Mouse (Mus musculus): ENCODE measurements around the gene Angptl7.

DNA sequence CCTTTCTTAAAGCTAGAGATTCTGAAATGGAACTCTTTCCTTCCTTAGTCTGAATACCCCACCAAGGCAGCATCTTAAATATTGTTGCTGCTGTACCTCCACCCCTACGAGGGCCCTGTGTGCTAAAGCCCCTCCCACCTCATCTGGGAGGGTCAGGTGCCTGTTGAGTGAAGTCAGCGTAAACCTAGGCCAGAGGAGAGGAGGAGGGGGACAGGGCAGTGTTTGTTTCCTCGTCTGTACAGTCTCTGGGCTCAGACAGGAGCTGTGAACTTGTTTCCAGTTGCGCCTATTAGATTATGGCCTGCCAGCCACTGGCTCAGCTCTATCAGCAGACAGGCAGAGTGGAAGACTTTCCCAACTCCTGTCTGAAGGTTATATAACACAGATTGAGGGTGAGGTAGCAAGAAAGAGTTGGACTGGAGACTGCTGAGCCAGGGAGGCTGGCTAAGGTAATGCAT, at the start of gene Angptl7:
- TF ChIP-seq CTCF (conservative IDR thresholded peaks at IDR 0.05; ENCODE audit: low read length), result no peak
- no peak for TF ChIP-seq POU5F1 (IDR thresholded peaks at IDR 0.05; ENCODE audit: borderline replicate concordance, low read length)

Measured in E14TG2a.4 (cell line).